Mouse (Mus musculus) liver, postnatal 0 days (tissue): ENCODE data around the gene Olfr12.

Experiments
- CTCF ChIP-seq: sonication (generic); IDR thresholded peaks from 2 replicates; pipeline ENCODE4 v1.5.1; 2016; ENCODE audit warnings: antibody characterized with exemption, low read depth
- EP300 ChIP-seq: IDR thresholded peaks from 2 replicates; pipeline ENCODE4 v1.6.1; 2016; ENCODE audit warnings: antibody characterized with exemption, low read depth, mild to moderate bottlenecking

DNA sequence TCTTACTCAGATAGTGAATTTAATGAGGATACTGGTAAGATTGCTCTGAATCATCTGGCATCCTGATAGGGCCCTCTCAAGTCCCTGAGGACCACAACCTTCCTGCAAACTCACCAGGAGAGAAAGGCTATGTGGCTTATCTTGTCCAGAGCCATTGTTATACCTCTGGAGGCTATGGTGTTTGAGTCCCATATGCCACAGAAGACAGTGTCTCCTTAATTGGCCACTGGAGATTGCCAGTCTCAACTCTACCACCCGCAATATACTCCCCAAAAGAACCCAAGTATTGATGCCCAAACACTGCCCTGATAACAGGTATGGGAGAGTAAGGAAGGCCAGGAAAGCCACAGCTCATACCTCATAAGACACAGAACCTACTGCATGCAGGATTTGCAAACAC, 12.1 kb upstream of the Olfr12 start, which contains the start of gene Olfr1410:
- TF ChIP-seq EP300 (no peak), CTCF (no peak)
